Mouse (Mus musculus) megakaryocyte, embryonic 14.5 days (primary cell): ENCODE measurements around the gene Cnih1. TPM values are rescaled to one million over a fixed set of nuclear protein-coding genes. Genes with fewer than 3 reads are reported as not detected.
A peak's percentile ranks its signal among the peaks of the same experiment; 100 is the strongest.

Source experiments
- H3K27me3 ChIP-seq: replicated peaks from 2 replicates; pipeline ENCODE3; 2012; ENCODE audit warnings: inconsistent platforms
- H3K36me3 ChIP-seq: replicated peaks from 2 replicates; pipeline ENCODE3; 2012; ENCODE audit warnings: low read length, inconsistent platforms, mixed read lengths
- H3K4me1 ChIP-seq: 2 replicates; pipeline ENCODE4 v1.6.1; 2012; ENCODE audit warnings: inconsistent platforms
- H3K4me3 ChIP-seq: replicated peaks from 2 replicates; pipeline ENCODE3; 2012; ENCODE audit warnings: moderate library complexity, mild to moderate bottlenecking, inconsistent platforms
- H3K9me3 ChIP-seq: 2 replicates; pipeline ENCODE4 v1.6.1; 2012; ENCODE audit warnings: inconsistent platforms
- FLI1 ChIP-seq: IDR thresholded peaks from 2 replicates; pipeline ENCODE4 v1.6.1; 2012; ENCODE audit warnings: low read length, inconsistent platforms, mixed read lengths
- GATA1 ChIP-seq: IDR thresholded peaks from 3 replicates; pipeline ENCODE4 v1.6.1; 2012; ENCODE audit warnings: mixed read lengths, low read length, inconsistent platforms, borderline replicate concordance
- polyA plus RNA-seq: library from polyadenylated mRNA; stranded (reverse); fragments of >175 nt; gene quantifications from 2 replicates; pipeline ENCODE4 v1.2.3, GENCODE M21; 2012; ENCODE audit warnings: low replicate concordance; ENCODE audit not compliant: insufficient read depth

Cnih1 gene
- polyA plus RNA-seq, 1 experiment = 61.4 TPM

GRCm38 (mm10) chr14:46818743-46819142 lies 30.5 kb upstream of the Cnih1 start:
- no peak overlapping the region for H3K4me3 ChIP-seq
- TF ChIP-seq FLI1 (no peak), GATA1 (no peak)
- H3K36me3 ChIP-seq = peaks cover 33% of the 10 kb centered on the region
- peaks cover 54% of the 10 kb centered on the region for H3K4me1 ChIP-seq
- H3K9me3 ChIP-seq = no peaks in the 10 kb centered on the region
- no peaks in the 10 kb centered on the region for H3K27me3 ChIP-seq

GRCm38 (mm10) chr14:46816916-46817622 lies 28.9 kb upstream of the Cnih1 start:
- no peak overlapping the region for H3K4me3 ChIP-seq
- no peaks in the 10 kb centered on the region for H3K27me3 ChIP-seq
- H3K4me1 ChIP-seq = peaks cover 50% of the 10 kb centered on the region
- H3K36me3 ChIP-seq = peaks cover 48% of the 10 kb centered on the region
- TF ChIP-seq GATA1 (no peak), FLI1 (no peak)
- H3K9me3 ChIP-seq = no peaks in the 10 kb centered on the region

GRCm38 (mm10) chr14:46815640-46816039 lies 27.4 kb upstream of the Cnih1 start:
- H3K9me3 ChIP-seq = no peaks in the 10 kb centered on the region
- H3K4me1 ChIP-seq = peaks cover 42% of the 10 kb centered on the region
- no peak for TF ChIP-seq GATA1
- TF ChIP-seq FLI1 = no peak
- H3K27me3 ChIP-seq = no peaks in the 10 kb centered on the region
- peak overlapping the region; percentile 6 for H3K4me3 ChIP-seq
- peaks cover 61% of the 10 kb centered on the region for H3K36me3 ChIP-seq

DNA sequence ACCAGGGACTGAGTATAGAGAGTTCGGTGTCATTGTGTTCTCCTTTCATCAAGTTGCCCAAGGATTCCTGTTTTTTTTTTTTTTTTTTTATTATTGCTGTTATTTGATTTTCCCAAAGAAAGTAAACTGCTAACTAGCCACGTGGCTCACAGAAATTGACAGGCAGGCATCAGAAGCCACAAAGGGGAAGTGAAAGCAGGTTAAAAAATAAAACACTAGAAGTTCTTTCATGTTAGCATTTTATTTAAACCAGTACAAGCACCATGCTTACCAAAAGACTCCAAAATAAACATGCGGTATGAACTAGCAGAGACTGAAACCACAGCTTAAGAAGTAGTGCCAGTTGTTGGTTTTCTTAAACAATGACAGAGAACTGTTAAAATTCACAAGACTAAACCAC lies 19.7 kb upstream of the Cnih1 start:
- H3K4me1 ChIP-seq = peaks cover 22% of the 10 kb centered on the region
- no peak overlapping the region for H3K4me3 ChIP-seq
- peaks cover 77% of the 10 kb centered on the region for H3K36me3 ChIP-seq
- H3K9me3 ChIP-seq = no peaks in the 10 kb centered on the region
- TF ChIP-seq FLI1 (no peak), GATA1 (no peak)
- no peaks in the 10 kb centered on the region for H3K27me3 ChIP-seq

DNA sequence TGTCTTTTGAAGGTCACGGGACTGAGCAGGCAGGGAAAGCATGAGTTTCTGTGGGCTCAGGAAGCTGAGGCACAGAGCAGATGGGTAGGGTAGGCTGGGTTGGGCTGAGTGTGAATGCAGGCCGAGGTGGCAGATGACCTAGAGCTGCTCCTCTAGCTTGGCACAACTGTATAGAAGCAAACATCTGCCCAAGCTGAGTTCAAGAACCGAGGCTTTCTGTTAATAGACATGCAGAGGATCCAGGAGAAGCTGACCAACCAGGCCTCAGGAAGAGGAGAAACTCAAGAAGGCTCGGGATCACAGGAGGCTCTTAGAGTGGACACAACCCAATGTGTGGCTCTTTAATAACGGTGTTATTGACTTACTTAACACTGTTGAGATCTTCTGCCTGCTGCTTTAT lies 18.0 kb upstream of the Cnih1 start:
- H3K27me3 ChIP-seq = no peaks in the 10 kb centered on the region
- peaks cover 28% of the 10 kb centered on the region for H3K4me1 ChIP-seq
- no peak overlapping the region for H3K4me3 ChIP-seq
- peaks cover 65% of the 10 kb centered on the region for H3K36me3 ChIP-seq
- TF ChIP-seq GATA1 = no peak
- TF ChIP-seq FLI1 = no peak
- H3K9me3 ChIP-seq = no peaks in the 10 kb centered on the region

DNA sequence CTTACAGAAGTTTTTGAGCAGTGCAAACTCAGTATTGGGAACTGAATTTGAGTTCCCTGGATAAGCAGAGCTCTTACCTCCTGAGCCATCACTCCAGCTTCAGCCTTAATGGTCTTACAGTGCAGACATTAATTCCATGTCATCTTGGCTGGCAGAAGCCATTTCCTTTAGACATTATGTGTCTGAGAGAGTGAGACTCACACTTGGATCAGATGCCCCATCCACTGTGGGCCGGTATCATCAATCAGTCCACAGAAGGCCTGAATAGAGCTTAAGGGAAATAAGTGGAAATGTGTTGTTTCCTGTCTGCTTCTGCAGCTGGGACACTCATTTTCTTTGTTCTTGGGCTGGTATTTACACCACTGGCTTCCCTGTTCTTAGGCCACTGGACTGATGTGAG lies 15.6 kb upstream of the Cnih1 start:
- H3K36me3 ChIP-seq = peaks cover 51% of the 10 kb centered on the region
- peaks cover 29% of the 10 kb centered on the region for H3K4me1 ChIP-seq
- no peaks in the 10 kb centered on the region for H3K9me3 ChIP-seq
- no peak overlapping the region for H3K4me3 ChIP-seq
- no peaks in the 10 kb centered on the region for H3K27me3 ChIP-seq
- TF ChIP-seq FLI1 = no peak
- no peak for TF ChIP-seq GATA1

GRCm38 (mm10) chr14:46803259-46803658 lies 15.0 kb upstream of the Cnih1 start:
- H3K36me3 ChIP-seq = peaks cover 46% of the 10 kb centered on the region
- H3K4me1 ChIP-seq = peaks cover 27% of the 10 kb centered on the region
- no peak overlapping the region for H3K4me3 ChIP-seq
- no peaks in the 10 kb centered on the region for H3K9me3 ChIP-seq
- TF ChIP-seq FLI1 (no peak), GATA1 (no peak)
- H3K27me3 ChIP-seq = no peaks in the 10 kb centered on the region

DNA sequence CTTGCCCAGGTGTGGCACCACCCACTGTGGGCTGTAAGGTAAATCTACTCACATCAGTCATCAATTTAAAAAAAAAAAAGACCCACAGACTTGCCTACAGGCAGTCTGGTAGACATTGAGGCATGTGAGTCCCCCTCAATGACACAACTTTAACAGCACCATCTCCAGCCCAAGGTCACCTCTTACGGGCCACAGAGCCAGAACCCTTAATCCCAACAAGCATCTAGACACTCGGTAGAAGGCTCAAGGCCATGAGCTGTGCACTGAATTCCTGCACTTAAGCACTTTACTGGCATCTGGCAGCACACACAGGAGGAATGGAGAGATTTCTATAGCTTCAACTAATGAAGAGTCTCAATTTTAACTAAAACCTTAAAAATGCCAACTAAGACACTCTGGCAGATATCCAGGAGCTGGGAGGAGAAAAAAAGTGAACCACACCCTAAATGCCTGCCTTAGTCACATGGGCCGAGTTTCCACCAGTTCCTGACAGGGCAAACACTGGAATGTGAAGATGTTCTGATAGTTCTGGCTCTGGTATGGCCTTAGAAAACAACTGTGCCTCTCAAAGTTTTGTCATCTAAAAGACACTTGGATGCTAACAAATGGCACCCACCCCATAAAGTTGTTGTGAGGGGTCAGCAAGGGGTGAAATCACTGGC lies 12.6 kb upstream of the Cnih1 start:
- peaks cover 20% of the 10 kb centered on the region for H3K4me1 ChIP-seq
- no peaks in the 10 kb centered on the region for H3K9me3 ChIP-seq
- H3K36me3 ChIP-seq = peaks cover 30% of the 10 kb centered on the region
- no peak for TF ChIP-seq FLI1
- H3K27me3 ChIP-seq = no peaks in the 10 kb centered on the region
- no peak overlapping the region for H3K4me3 ChIP-seq

DNA sequence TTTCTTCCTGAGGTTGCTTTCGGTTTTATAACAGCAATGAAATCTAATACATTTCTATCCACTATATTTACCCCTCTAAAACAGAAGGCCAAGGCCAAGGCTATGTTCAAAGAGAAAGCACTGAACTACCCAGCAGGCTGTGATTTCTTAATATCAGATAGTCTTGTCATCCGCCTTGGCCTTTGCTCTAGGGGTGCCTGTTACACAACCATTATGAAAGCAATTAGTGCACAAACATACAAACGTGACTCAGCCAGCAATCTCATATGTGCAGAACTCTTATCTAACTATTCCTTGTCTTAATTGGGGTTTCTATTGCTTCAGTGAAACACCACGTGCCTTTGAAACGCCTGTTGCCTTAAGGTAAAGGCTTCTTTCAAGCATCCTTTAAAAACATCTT lies 5.9 kb upstream of the Cnih1 start:
- Histone ChIP-seq H3K9me3 (peaks cover 16% of the 10 kb centered on the region), H3K4me1 (peaks cover 17% of the 10 kb centered on the region), H3K36me3 (peaks cover 16% of the 10 kb centered on the region), H3K4me3 (no peak overlapping the region), H3K27me3 (no peaks in the 10 kb centered on the region)
- no peak for TF ChIP-seq GATA1
- TF ChIP-seq FLI1 = no peak

DNA sequence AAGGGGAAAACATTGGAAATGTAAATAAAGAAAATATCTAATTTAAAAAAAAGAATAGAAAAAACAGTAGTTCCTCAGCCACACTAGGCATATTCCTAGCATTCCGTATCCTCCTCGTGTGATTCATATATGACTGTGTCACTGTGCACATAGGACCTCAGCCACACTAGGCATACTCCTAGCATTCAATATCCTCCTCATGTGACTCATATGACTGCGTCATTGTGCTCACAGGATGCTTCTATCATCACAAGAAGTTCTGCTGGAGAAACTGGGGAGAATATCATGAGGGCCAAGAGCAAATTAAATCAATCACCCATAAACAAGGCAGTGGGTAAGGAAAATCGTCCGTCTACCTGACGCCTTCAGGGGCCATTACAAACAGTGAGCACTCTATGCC lies 2.5 kb upstream of the Cnih1 start:
- Histone ChIP-seq H3K4me1 (peaks cover 36% of the 10 kb centered on the region), H3K9me3 (peaks cover 16% of the 10 kb centered on the region)
- TF ChIP-seq FLI1 (no peak), GATA1 (no peak)

DNA sequence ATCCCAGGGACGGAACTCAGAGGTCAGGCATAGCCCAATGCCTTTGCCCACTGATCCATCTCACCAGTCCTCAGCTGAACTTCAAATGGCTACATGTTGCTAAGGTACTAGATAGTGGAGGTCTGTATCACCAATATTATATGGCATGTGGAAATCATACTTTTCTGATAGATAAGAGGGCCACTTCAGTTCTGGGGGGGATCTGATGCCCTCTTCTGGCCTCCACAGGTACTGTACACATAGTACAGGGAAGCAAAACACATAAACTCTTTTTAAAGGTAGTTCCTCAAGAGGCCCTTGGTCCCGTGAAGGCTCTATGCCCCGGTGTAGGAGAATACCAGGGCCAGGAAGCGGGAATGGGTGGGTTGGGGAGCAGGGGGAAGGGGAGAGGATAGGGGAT lies 2.1 kb upstream of the Cnih1 start:
- H3K4me3 ChIP-seq = no peak overlapping the region
- TF ChIP-seq GATA1 (no peak), FLI1 (no peak)

More for the DNA sequence above, 2.5 kb upstream of the Cnih1 start:
- no peaks in the 10 kb centered on the region for H3K27me3 ChIP-seq
- no peak overlapping the region for H3K4me3 ChIP-seq
- peaks cover 14% of the 10 kb centered on the region for H3K36me3 ChIP-seq

More for the DNA sequence above, 2.1 kb upstream of the Cnih1 start:
- Histone ChIP-seq H3K4me1 (peaks cover 36% of the 10 kb centered on the region), H3K36me3 (peaks cover 14% of the 10 kb centered on the region), H3K27me3 (no peaks in the 10 kb centered on the region), H3K9me3 (peaks cover 16% of the 10 kb centered on the region)
